Mouse (Mus musculus) liver, embryonic 14.5 days (tissue): Measurements from ENCODE around the gene Ppp3r1.

Source experiments
- CTCF ChIP-seq: IDR thresholded peaks from 2 replicates; pipeline ENCODE4 v1.5.1; 2016; ENCODE audit warnings: antibody characterized with exemption, low read depth, control low read depth
- EP300 ChIP-seq: IDR thresholded peaks from 2 replicates; pipeline ENCODE4 v1.6.1; 2016; ENCODE audit warnings: antibody characterized with exemption, low read depth

- TF ChIP-seq EP300 (no peak), CTCF (no peak)
Observed at GRCm38 (mm10) chr11:17212141-17212495, 53.1 kb downstream of the Ppp3r1 start.
